Mouse (Mus musculus) myocyte (in vitro differentiated cells): ENCODE data around the gene 1700016H13Rik. TPM values are rescaled to one million over a fixed set of nuclear protein-coding genes. Genes with fewer than 3 reads are reported as not detected.

Experiments used
- H3K27me3 ChIP-seq: one replicate; pipeline ENCODE4 v1.6.1; 2011; ENCODE audit not compliant: control insufficient read depth, insufficient read depth, insufficient read length
- H3K36me3 ChIP-seq: one replicate; pipeline ENCODE4 v1.6.1; 2011; ENCODE audit not compliant: control insufficient read depth, insufficient read depth
- H3K4me2 ChIP-seq: one replicate; pipeline ENCODE4 v1.6.1; 2011; ENCODE audit warnings: low read depth, control low read depth
- H3K4me3 ChIP-seq: one replicate; pipeline ENCODE4 v1.5.1; 2011; ENCODE audit warnings: mild to moderate bottlenecking, control low read depth, moderate library complexity
- H3K79me2 ChIP-seq: one replicate; pipeline ENCODE4 v1.6.1; 2011; ENCODE audit not compliant: control insufficient read depth, insufficient read depth
- H3ac ChIP-seq: one replicate; pipeline ENCODE4 v1.6.1; 2011; ENCODE audit not compliant: control insufficient read depth, insufficient read length
- CEBPB ChIP-seq: IDR thresholded peaks from 2 replicates; pipeline ENCODE4 v1.6.1; 2011; ENCODE audit warnings: mild to moderate bottlenecking, moderate library complexity; ENCODE audit not compliant: poor library complexity, insufficient read depth, severe bottlenecking
- E2F4 ChIP-seq: IDR thresholded peaks from one replicate; pipeline ENCODE4 v1.6.1; 2011; ENCODE audit warnings: mild to moderate bottlenecking, control low read depth, moderate library complexity; ENCODE audit not compliant: insufficient read depth
- MAX ChIP-seq: IDR thresholded peaks from one replicate; pipeline ENCODE4 v1.6.1; 2011; ENCODE audit warnings: low read depth, mild to moderate bottlenecking, control low read depth
- MYOD1 ChIP-seq, 3 experiments: IDR thresholded peaks; one replicate each; pipeline ENCODE4 v1.6.1; 2011; ENCODE audit warnings: control low read depth in 2 of 3, low read depth in 2 of 3, mild to moderate bottlenecking in 2 of 3, moderate library complexity in 1 of 3; ENCODE audit not compliant: insufficient read length in 2 of 3, control insufficient read depth in 1 of 3
- MYOG ChIP-seq, 3 experiments: IDR thresholded peaks; one replicate each; pipeline ENCODE4 v1.6.1; 2011; ENCODE audit warnings: control low read depth in 2 of 3, low read depth in 2 of 3, mild to moderate bottlenecking in 2 of 3; ENCODE audit not compliant: insufficient read length in 2 of 3, control insufficient read depth in 1 of 3, insufficient read depth in 1 of 3
- POLR2A ChIP-seq: IDR thresholded peaks from one replicate; pipeline ENCODE4 v1.6.1; 2011; ENCODE audit warnings: low read depth, mild to moderate bottlenecking, control low read depth, moderate library complexity; ENCODE audit not compliant: insufficient read length
- POLR2AphosphoS2 ChIP-seq: IDR thresholded peaks from one replicate; pipeline ENCODE4 v1.6.1; 2011; ENCODE audit warnings: low read depth, control low read depth; ENCODE audit not compliant: insufficient read length
- REST ChIP-seq: IDR thresholded peaks from one replicate; pipeline ENCODE4 v1.6.1; 2011; ENCODE audit warnings: mild to moderate bottlenecking, control low read depth, moderate library complexity; ENCODE audit not compliant: insufficient read depth, insufficient read length
- SRF ChIP-seq: IDR thresholded peaks from one replicate; pipeline ENCODE4 v1.6.1; 2011; ENCODE audit warnings: low read depth; ENCODE audit not compliant: control insufficient read depth, insufficient read length
- TCF12 ChIP-seq: IDR thresholded peaks from one replicate; pipeline ENCODE4 v1.6.1; 2011; ENCODE audit warnings: mild to moderate bottlenecking, control low read depth; ENCODE audit not compliant: poor library complexity, insufficient read depth, severe bottlenecking
- TCF3 ChIP-seq: IDR thresholded peaks from one replicate; pipeline ENCODE4 v1.6.1; 2011; ENCODE audit warnings: low read depth, control low read depth; ENCODE audit not compliant: insufficient read length
- USF1 ChIP-seq: IDR thresholded peaks from one replicate; pipeline ENCODE4 v1.6.1; 2011; ENCODE audit warnings: low read depth, mild to moderate bottlenecking, control low read depth, moderate library complexity
- polyA plus RNA-seq: library from polyadenylated mRNA; unstranded; fragments of >200 nt; fragmentation: generic; extraction: Trizol; gene quantifications from one replicate; pipeline ENCODE4 v1.2.1, GENCODE M21; 2012; ENCODE audit warnings: missing spikeins

Gene 1700016H13Rik
- polyA plus RNA-seq, 1 experiment, result not detected

DNA sequence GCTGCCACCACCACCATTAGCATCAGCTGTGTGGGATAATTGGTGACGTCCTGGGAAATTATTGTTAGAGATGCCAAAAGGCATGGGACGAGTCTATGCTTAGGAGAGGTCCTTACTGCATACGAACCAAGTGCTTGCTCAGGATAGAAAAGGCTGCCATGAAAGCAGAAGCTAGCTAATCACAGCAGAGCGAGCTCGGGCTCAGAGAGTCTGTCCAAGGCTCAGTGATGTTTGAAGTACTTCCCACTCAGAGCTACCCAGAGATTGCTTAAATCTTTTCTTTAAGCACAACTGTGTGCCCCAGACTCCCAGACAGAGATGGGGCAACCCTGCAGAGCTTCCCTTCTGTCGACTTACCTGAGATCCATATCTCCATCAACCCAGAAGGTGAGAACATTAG is 27.3 kb downstream of the 1700016H13Rik start:
- TF ChIP-seq TCF3 (no peak), SRF (no peak), POLR2A (no peak), MYOD1 (IDR thresholded peaks at IDR 0.05; ENCODE audit: control insufficient read depth in 1 of 3, insufficient read length in 2 of 3, low read depth in 2 of 3) (no peak), TCF12 (no peak), E2F4 (no peak), MYOG (IDR thresholded peaks at IDR 0.05; ENCODE audit: control insufficient read depth in 1 of 3, insufficient read depth in 1 of 3, insufficient read length in 2 of 3, low read depth in 2 of 3) (no peak), REST (no peak), MAX (no peak), POLR2AphosphoS2 (no peak), CEBPB (no peak), USF1 (no peak)
- Histone ChIP-seq H3K4me3 (no peak overlapping the region), H3K79me2 (no peaks in the 10 kb centered on the region), H3K4me2 (no peak overlapping the region), H3ac (no peak overlapping the region), H3K27me3 (no peaks in the 10 kb centered on the region), H3K36me3 (no peaks in the 10 kb centered on the region)

DNA sequence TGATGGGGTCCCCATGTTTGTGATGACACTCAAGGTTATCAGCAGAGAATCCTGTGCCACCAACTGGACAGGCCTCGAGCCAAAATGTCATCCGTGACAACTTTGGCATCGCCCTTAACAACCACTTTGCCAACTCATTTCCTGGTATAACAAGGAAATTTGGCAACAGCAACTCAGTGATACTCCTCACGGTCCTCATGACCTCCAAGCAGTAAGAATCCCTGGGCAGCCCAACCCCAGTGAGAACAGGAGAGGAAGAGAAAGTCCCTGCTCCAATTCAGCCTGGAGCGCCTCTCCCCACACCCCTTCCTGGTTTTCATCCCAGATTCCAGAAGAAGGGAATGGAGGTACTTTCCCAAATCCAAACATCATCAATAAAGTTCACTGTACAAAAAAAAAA is 31.0 kb downstream of the 1700016H13Rik start:
- no peak for TF ChIP-seq E2F4
- TF ChIP-seq TCF3, result no peak
- no peak overlapping the region for H3K4me3 ChIP-seq
- no peak overlapping the region for H3ac ChIP-seq
- H3K79me2 ChIP-seq, result no peaks in the 10 kb centered on the region
- H3K4me2 ChIP-seq, result no peak overlapping the region
- H3K27me3 ChIP-seq, result no peaks in the 10 kb centered on the region
- no peaks in the 10 kb centered on the region for H3K36me3 ChIP-seq

DNA sequence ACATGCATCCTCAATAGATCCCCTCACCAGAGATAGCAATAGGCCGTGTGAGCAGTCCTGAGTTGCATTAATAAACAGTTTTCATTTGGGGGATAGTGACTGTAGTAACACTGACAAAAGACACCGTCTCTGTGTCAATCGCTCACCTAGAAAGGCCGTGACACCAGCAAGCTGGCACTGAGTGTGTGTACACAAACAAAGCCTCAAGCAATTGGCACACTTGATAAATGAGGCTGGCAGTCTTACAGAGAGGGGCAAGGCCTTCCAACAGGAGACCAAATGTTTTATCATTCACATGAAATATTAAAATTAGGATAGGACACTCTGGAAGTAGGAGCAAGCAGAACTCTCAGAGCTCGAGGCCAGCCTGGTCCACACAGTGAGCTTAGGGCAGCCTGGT is 33.5 kb downstream of the 1700016H13Rik start:
- H3K27me3 ChIP-seq, result no peaks in the 10 kb centered on the region

DNA sequence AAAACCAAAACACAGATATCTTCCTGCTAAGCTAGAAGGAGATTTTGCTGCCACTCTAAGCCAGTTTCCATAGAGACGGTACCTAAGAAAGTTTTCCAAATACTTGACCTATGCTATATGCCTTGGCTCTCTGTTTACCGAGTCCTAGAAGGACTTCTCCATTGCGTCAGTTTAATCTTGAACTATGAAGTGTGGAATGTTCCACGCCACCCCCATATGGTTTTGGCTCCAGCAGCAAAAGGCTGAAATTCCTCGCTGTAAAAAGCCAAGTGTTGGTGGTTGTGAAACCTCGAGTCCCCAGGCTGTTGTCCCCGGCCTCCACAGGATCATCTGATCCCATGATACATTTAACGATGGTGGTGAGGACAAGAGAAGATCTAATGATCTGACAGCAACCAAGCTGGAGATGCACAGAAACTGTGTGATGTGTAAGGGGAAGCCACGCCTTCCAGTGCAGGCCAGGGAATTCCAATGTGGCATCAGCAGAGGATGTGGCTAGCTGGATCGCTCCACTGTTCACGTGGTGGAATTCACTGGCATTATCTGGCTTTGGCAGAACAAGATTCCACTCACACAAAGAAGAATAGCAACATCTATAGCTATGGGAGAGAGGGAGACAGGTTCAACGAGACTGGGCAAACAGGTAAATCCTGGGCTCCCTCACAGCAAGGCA is 35.4 kb downstream of the 1700016H13Rik start:
- Histone ChIP-seq H3K27me3 (no peaks in the 10 kb centered on the region), H3ac (no peak overlapping the region), H3K4me3 (no peak overlapping the region), H3K79me2 (no peaks in the 10 kb centered on the region), H3K36me3 (no peaks in the 10 kb centered on the region), H3K4me2 (peak overlapping the region; percentile 59)
- TF ChIP-seq REST (no peak), MYOG (IDR thresholded peaks at IDR 0.05; ENCODE audit: control insufficient read depth in 1 of 3, insufficient read depth in 1 of 3, insufficient read length in 2 of 3, low read depth in 2 of 3) (no peak), MYOD1 (IDR thresholded peaks at IDR 0.05; ENCODE audit: control insufficient read depth in 1 of 3, insufficient read length in 2 of 3, low read depth in 2 of 3) (no peak), E2F4 (no peak), SRF (no peak), USF1 (peak; percentile 74), TCF3 (no peak), TCF12 (no peak), POLR2AphosphoS2 (no peak), CEBPB (no peak), MAX (peak; percentile 11), POLR2A (no peak)

More for the DNA sequence above, 33.5 kb downstream of the 1700016H13Rik start:
- Histone ChIP-seq H3K4me2 (no peak overlapping the region), H3K79me2 (no peaks in the 10 kb centered on the region), H3K36me3 (no peaks in the 10 kb centered on the region), H3ac (no peak overlapping the region), H3K4me3 (no peak overlapping the region)
- no peak for TF ChIP-seq MYOD1 (IDR thresholded peaks at IDR 0.05; ENCODE audit: control insufficient read depth in 1 of 3, insufficient read length in 2 of 3, low read depth in 2 of 3)

DNA sequence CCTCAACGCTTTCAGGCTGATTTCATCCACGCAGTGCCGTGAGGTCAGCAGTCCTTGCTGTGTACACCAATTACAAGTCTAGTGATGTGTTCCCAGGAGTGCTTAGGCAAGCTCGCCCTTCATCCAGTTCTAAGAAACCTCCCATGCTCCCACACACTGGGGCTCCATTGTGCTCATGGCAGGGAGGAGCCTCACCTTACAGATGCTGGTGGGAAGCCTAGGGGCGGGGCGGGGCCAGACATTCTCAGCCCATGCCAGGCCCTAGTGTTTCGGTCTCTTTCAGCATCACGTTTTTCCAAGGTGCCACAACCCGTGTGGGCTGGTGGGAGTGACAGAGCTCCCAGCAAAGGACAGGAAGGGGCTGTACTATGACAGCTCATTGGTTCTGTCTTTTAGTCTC is 38.6 kb downstream of the 1700016H13Rik start:
- Histone ChIP-seq H3ac (no peak overlapping the region), H3K27me3 (no peaks in the 10 kb centered on the region), H3K79me2 (no peaks in the 10 kb centered on the region), H3K4me3 (no peak overlapping the region), H3K4me2 (no peak overlapping the region), H3K36me3 (no peaks in the 10 kb centered on the region)
- no peak for TF ChIP-seq TCF12
- no peak for TF ChIP-seq MAX
- no peak for TF ChIP-seq MYOD1 (IDR thresholded peaks at IDR 0.05; ENCODE audit: control insufficient read depth in 1 of 3, insufficient read length in 2 of 3, low read depth in 2 of 3)
- no peak for TF ChIP-seq E2F4
- TF ChIP-seq USF1, result no peak
- TF ChIP-seq CEBPB, result no peak
- TF ChIP-seq TCF3, result no peak
- TF ChIP-seq POLR2A, result no peak
- TF ChIP-seq MYOG (IDR thresholded peaks at IDR 0.05; ENCODE audit: control insufficient read depth in 1 of 3, insufficient read depth in 1 of 3, insufficient read length in 2 of 3, low read depth in 2 of 3), result no peak
- TF ChIP-seq SRF, result no peak
- no peak for TF ChIP-seq POLR2AphosphoS2
- TF ChIP-seq REST, result no peak
